ENCODE assay signal across 20 mouse cellular contexts in genomic region chr8:85783871-85784270, GRCm38 (mm10). TPM values are rescaled to one million over a fixed set of nuclear protein-coding genes. Genes with fewer than 3 reads are reported as not detected.
DNase-seq lines count a peak whose midpoint lies in the region.
"Had no signal": no experiment of that assay in that cellular context is flagged by ENCODE, and none has a peak within 500 bp of the region (broad histone marks: within the 10 kb centered on the region; RNA-seq: fewer than 3 reads in every experiment).

No protein-coding gene starts in this region.

- 0 out of 2 replicates have a peak, but pooled peaks cover 2% of the 10 kb centered on the region for H3K36me3 ChIP-seq in limb, embryonic 10.5 days

- H3K4me1 ChIP-seq in limb, embryonic 10.5 days = no peaks in the 10 kb centered on the region

- peak; percentile 32 for DNase-seq in adipocyte (ENCODE audit: low spot score)
- DNase-seq in fat pad, adult 2 months (ENCODE audit: extremely low read depth, low read depth, low spot score) = peak; percentile 66
- DNase-seq in gonadal fat pad, adult 2 months (ENCODE audit: low read depth) = peak; percentile 76
- DNase-seq in layer of hippocampus, adult 11-12 months (ENCODE audit: low spot score) = no peak
- no peak for DNase-seq in right cerebral cortex, postnatal 10 days (ENCODE audit: low spot score in 2 of 2)
- DNase-seq in limb, embryonic 10.5 days (ENCODE audit: low spot score) = no peak
- DNase-seq: adrenal gland, adult 2 months; adrenal gland, adult 8-10 months; adrenal gland, postnatal 10 days; adrenal gland, postnatal 14 days; adrenal gland, postnatal 25 days; adrenal gland, postnatal 36 days; B cell, adult 2 months; cerebellum, adult 11 months; cerebellum, adult 11-12 months; cerebellum, adult 18-20 months; cerebellum, adult 2 months had no signal

- WGBS in limb, embryonic 10.5 days = 91% methylated on average over 1 of the region's 1 CpGs

- H3K27ac ChIP-seq in limb, embryonic 10.5 days = no peak overlapping the region

- H3K4me3 ChIP-seq in limb, embryonic 10.5 days = no peak overlapping the region

- H3K27me3 ChIP-seq in limb, embryonic 10.5 days (ENCODE audit: low read depth, poor library complexity, severe bottlenecking) = no peaks in the 10 kb centered on the region
- H3K27me3 ChIP-seq: CH12.LX, Patski had no signal

- no peaks in the 10 kb centered on the region for H3K9me3 ChIP-seq in limb, embryonic 10.5 days (replicated peaks)
- H3K9me3 ChIP-seq: G1E had no signal

RNA-seq across cellular contexts. Expression of gene Itfg1, which starts 56.9 kb away (rescaled TPM):
- 23.8 and 24.5 TPM in 2 replicates for polyA plus RNA-seq in gonadal fat pad, adult 2 months (2012; rRNA removed)
- 46.4 and 57.6 TPM in 2 replicates for polyA plus RNA-seq in limb, embryonic 10.5 days (2016; fragmentation: Nextera tagmentation; extraction: Ambion mirVana)

RNA-seq across cellular contexts. Expression of gene Phkb, which starts 56.9 kb away (rescaled TPM):
- polyA plus RNA-seq in gonadal fat pad, adult 2 months (2012; rRNA removed) = 12.7 and 17.5 TPM in 2 replicates
- 45.2 and 47.1 TPM in 2 replicates for polyA plus RNA-seq in limb, embryonic 10.5 days (2016; fragmentation: Nextera tagmentation; extraction: Ambion mirVana)

Comparison
In these comparisons a context has a peak if more than half of its experiments do, and no peak if none do; other contexts are left out.
1. DNase-seq: peak in adipocyte (single experiment), fat pad, adult 2 months (single experiment) and gonadal fat pad, adult 2 months (single experiment); none in layer of hippocampus, adult 11-12 months (single experiment), right cerebral cortex, postnatal 10 days (0 of 2) and limb, embryonic 10.5 days (single experiment).